Mouse (Mus musculus): Measurements from ENCODE around the gene Ivd. TPM values are rescaled to one million over a fixed set of nuclear protein-coding genes. Genes with fewer than 3 reads are reported as not detected.

Gene Ivd
- polyA plus RNA-seq, 1 experiment from 2014 or later, result 47.0 TPM

DNA sequence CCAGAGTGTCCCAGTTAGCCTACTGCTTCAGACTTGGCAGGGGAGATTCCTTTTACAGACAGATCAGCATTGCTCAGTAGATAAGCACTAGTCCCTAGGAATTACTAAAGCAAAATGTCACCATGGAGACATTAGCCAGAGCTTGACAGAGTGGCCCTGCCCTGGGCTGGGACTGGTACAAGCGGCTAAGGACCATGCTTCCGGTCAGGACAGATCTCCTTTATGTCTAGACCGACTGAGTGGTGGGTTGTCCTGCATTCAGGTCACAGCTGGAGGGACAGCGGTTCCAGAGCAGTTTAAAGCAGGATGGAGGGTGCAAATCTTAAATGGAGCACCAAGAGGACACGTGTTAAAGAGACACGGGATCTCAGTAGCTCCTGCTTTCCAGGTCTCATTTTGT lies 64.2 kb downstream of the Ivd start:
- peak overlapping the region; percentile 72 for H3K9ac ChIP-seq (replicated peaks)
- 0 out of 2 replicates have a peak overlapping the region, but pooled peaks have one; percentile 18 for H3K27ac ChIP-seq (ENCODE audit: low read depth)
- ATAC-seq (peak; percentile 16; the same call in 1 of the 2 replicates), DNase-seq (no peak)
- no peaks in the 10 kb centered on the region for H3K27me3 ChIP-seq (ENCODE audit: insufficient read depth, low read length)
- 5% methylated on average over 6 of the region's 6 CpGs for WGBS (ENCODE audit: insufficient replicate concordance)
- H3K4me1 ChIP-seq (ENCODE audit: insufficient read depth), result peaks cover 24% of the 10 kb centered on the region
- peak overlapping the region; percentile 85 for H3K4me3 ChIP-seq (ENCODE audit: low read depth, low read length)
- peaks cover 25% of the 10 kb centered on the region for H3K36me3 ChIP-seq (replicated peaks; ENCODE audit: insufficient read depth, low read length)
- peak overlapping the region; percentile 100 for H3K4me2 ChIP-seq (ENCODE audit: low read depth, low read length)
- H3K9me3 ChIP-seq (ENCODE audit: low read length), result no peaks in the 10 kb centered on the region
- TF ChIP-seq EP300 (IDR thresholded peaks at IDR 0.05; ENCODE audit: low read depth), result no peak
- TF ChIP-seq CTCF (IDR thresholded peaks at IDR 0.05; ENCODE audit: low read depth), result no peak

DNA sequence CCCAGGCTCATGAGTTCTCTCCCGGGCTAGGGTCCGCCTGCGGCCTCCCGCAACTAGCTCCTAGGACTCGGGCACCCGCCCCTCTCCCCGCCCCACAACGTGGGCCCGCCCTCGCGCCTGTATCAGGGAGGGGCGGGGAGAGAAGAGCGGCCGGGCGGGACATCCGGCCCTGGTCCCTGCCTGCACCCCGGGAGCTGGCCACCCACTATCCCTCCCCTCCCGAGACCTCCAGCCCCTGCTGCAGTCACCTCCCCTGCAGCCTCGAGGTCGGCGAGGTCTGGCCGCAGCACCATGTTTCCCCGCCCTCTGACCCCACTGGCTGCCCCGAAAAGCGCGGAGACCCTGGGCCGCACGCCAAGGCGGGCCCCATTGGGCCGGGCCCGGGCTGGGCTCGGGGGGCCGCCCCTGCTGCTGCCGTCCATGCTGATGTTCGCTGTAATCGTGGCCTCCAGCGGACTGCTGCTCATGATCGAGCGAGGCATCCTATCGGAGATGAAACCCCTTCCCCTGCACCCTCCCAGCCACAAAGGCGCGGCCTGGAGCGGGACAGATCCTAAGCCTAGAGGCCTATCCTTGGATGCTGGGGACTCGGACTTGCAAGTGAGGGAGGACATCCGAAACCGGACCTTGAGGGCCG lies 64.7 kb downstream of the Ivd start, which contains the start of gene Chst14:
Chst14 (plus strand) TSS at position 136 of the 637 bp plus-strand sequence.
- 0% methylated on average over 34 of the region's 47 CpGs for WGBS (ENCODE audit: insufficient replicate concordance)
- Histone ChIP-seq H3K27ac (ENCODE audit: low read depth) (peak within 1 kb of the TSS; percentile 49), H3K9ac (replicated peaks) (peak within 1 kb of the TSS; percentile 72)

DNA sequence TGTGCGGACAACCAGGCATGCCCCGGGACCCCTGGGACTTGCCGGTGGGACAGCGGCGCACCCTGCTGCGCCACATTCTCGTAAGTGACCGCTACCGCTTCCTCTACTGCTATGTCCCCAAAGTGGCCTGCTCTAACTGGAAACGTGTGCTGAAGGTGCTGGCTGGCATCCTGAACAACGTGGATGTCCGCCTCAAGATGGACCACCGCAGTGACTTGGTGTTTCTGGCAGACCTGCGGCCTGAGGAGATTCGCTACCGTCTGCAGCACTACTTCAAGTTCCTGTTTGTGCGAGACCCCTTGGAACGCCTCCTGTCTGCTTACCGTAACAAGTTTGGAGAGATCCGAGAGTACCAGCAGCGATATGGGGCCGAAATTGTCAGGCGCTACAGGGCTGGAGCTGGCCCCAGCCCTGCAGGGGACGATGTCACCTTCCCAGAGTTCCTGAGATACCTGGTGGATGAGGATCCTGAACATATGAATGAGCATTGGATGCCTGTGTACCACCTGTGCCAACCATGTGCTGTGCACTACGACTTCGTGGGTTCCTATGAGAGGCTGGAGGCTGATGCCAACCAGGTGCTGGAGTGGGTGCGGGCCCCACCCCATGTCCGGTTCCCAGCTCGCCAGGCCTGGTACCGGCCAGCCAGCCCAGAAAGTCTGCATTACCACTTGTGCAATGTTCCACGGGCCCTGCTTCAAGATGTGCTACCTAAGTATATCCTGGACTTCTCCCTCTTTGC lies 65.4 kb downstream of the Ivd start:
- Histone ChIP-seq H3K4me3 (ENCODE audit: low read depth, low read length) (peak overlapping the region; percentile 85), H3K4me2 (ENCODE audit: low read depth, low read length) (peak overlapping the region; percentile 100), H3K27me3 (ENCODE audit: insufficient read depth, low read length) (no peaks in the 10 kb centered on the region), H3K27ac (ENCODE audit: low read depth) (peak overlapping the region; percentile 49; the same call in 1 of the 2 replicates), H3K9ac (replicated peaks) (peak overlapping the region; percentile 72), H3K36me3 (replicated peaks; ENCODE audit: insufficient read depth, low read length) (peaks cover 16% of the 10 kb centered on the region; the same call in 1 of the 2 replicates), H3K9me3 (ENCODE audit: low read length) (no peaks in the 10 kb centered on the region), H3K4me1 (ENCODE audit: insufficient read depth) (peaks cover 24% of the 10 kb centered on the region)
- DNase-seq (no peak), ATAC-seq (no peak)
- 29% methylated on average over 31 of the region's 31 CpGs for WGBS (ENCODE audit: insufficient replicate concordance)
- TF ChIP-seq CTCF (IDR thresholded peaks at IDR 0.05; ENCODE audit: low read depth) (no peak), EP300 (IDR thresholded peaks at IDR 0.05; ENCODE audit: low read depth) (no peak)

More for the DNA sequence above, 64.7 kb downstream of the Ivd start, which contains the start of gene Chst14:
- Histone ChIP-seq H3K9me3 (ENCODE audit: low read length) (no peaks in the 10 kb centered on the region), H3K4me2 (ENCODE audit: low read depth, low read length) (peak within 1 kb of the TSS; percentile 100), H3K36me3 (replicated peaks; ENCODE audit: insufficient read depth, low read length) (peaks cover 21% of the 10 kb centered on the region), H3K4me1 (ENCODE audit: insufficient read depth) (peaks cover 24% of the 10 kb centered on the region), H3K27me3 (ENCODE audit: insufficient read depth, low read length) (no peaks in the 10 kb centered on the region), H3K4me3 (ENCODE audit: low read depth, low read length) (peak within 1 kb of the TSS; percentile 85)
- DNase-seq, result peak; percentile 84
- ATAC-seq, result peak; percentile 91
- TF ChIP-seq CTCF (IDR thresholded peaks at IDR 0.05; ENCODE audit: low read depth), result no peak
- TF ChIP-seq EP300 (IDR thresholded peaks at IDR 0.05; ENCODE audit: low read depth), result no peak

Other genes starting within 250 kb of the Ivd start
- 0.08 and 0.15 TPM in 2 replicates for gene Pak6, start 198.7 kb upstream of the Ivd start, polyA plus RNA-seq (2015; fragmentation: Nextera tagmentation; extraction: Ambion mirVana)
- 0.02 TPM in 1 of 2 replicates, not detected in the other for gene Ankrd63, start 158.0 kb upstream of the Ivd start, polyA plus RNA-seq (2015; fragmentation: Nextera tagmentation; extraction: Ambion mirVana)
- gene Plcb2, start 133.5 kb upstream of the Ivd start, polyA plus RNA-seq (2015; fragmentation: Nextera tagmentation; extraction: Ambion mirVana), result 1.7 and 1.9 TPM in 2 replicates
- 14.0 and 14.7 TPM in 2 replicates for gene Inafm2, start 116.2 kb upstream of the Ivd start, polyA plus RNA-seq (2015; fragmentation: Nextera tagmentation; extraction: Ambion mirVana)
- 0.36 and 0.52 TPM in 2 replicates for gene Ccdc9b, start 99.3 kb upstream of the Ivd start, polyA plus RNA-seq (2015; fragmentation: Nextera tagmentation; extraction: Ambion mirVana)
- not detected in 2 replicates for gene Phgr1, start 89.2 kb upstream of the Ivd start, polyA plus RNA-seq (2015; fragmentation: Nextera tagmentation; extraction: Ambion mirVana)
- 0.06 and 0.14 TPM in 2 replicates for gene Disp2, start 82.2 kb upstream of the Ivd start, polyA plus RNA-seq (2015; fragmentation: Nextera tagmentation; extraction: Ambion mirVana)
- 28.8 and 31.4 TPM in 2 replicates for gene Knstrn, start 48.0 kb upstream of the Ivd start, polyA plus RNA-seq (2015; fragmentation: Nextera tagmentation; extraction: Ambion mirVana)
- 2.4 and 2.5 TPM in 2 replicates for gene Bahd1, start 38.4 kb downstream of the Ivd start, polyA plus RNA-seq (2015; fragmentation: Nextera tagmentation; extraction: Ambion mirVana)
- 4.0 and 4.5 TPM in 2 replicates for gene Chst14, start 64.5 kb downstream of the Ivd start, polyA plus RNA-seq (2015; fragmentation: Nextera tagmentation; extraction: Ambion mirVana)
- gene Ccdc32, start 167.4 kb downstream of the Ivd start, polyA plus RNA-seq (2015; fragmentation: Nextera tagmentation; extraction: Ambion mirVana), result 12.2 and 12.8 TPM in 2 replicates
- gene Rpusd2, start 172.8 kb downstream of the Ivd start, polyA plus RNA-seq (2015; fragmentation: Nextera tagmentation; extraction: Ambion mirVana), result 1.3 and 2.1 TPM in 2 replicates
- gene Knl1, start 185.2 kb downstream of the Ivd start, polyA plus RNA-seq (2015; fragmentation: Nextera tagmentation; extraction: Ambion mirVana), result 34.0 and 35.2 TPM in 2 replicates

Data from liver, postnatal 0 days (tissue).